Mouse (Mus musculus): ENCODE measurements around the gene Pagr1b. TPM values are rescaled to one million over a fixed set of nuclear protein-coding genes. Genes with fewer than 3 reads are reported as not detected.
A peak's percentile ranks its signal among the peaks of the same experiment; 100 is the strongest.

Gene Pagr1b
- polyA plus RNA-seq, 1 experiment from 2014 or later = not detected

DNA sequence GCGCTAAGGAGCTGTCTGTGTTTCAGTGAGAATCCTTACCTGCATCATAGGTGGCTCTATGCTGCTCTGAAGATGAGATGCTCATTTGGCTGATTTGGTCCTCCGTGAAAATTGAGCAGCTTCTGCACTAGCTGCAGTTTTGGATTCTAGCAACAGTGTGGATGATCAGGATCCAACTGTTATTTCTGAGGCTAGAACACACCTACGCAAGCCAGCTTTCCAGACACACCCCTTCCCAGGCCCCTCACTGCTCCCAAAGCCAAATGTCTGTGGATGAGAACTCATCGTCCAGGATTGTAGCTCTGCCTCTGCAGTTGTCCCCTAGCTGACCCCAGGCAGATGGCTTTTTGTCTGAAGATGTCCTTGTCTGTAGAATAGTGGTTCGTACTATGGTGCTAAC lies 55.2 kb downstream of the Pagr1b start:
- ATAC-seq (ENCODE audit: insufficient number of reproducible peaks, low FRiP score, low TSS enrichment, low read depth) (no peak), DNase-seq (ENCODE audit: low spot score) (no peak)
- H3K4me2 ChIP-seq (ENCODE audit: low read depth, severe bottlenecking) = no peak overlapping the region
- no peak overlapping the region for H3K9ac ChIP-seq (ENCODE audit: low read length)
- H3K4me1 ChIP-seq (ENCODE audit: control insufficient read depth, insufficient read depth, low read length) = no peaks in the 10 kb centered on the region
- no peaks in the 10 kb centered on the region for H3K36me3 ChIP-seq (ENCODE audit: control insufficient read depth, insufficient read depth, low read length)
- H3K9me3 ChIP-seq (ENCODE audit: control insufficient read depth, low read length) = no peaks in the 10 kb centered on the region
- no peak overlapping the region for H3K4me3 ChIP-seq (ENCODE audit: low read depth, low read length)
- peaks cover 14% of the 10 kb centered on the region for H3K27me3 ChIP-seq (ENCODE audit: control insufficient read depth, insufficient read depth, low read length)
- 85% methylated on average over 5 of the region's 5 CpGs for WGBS
- H3K27ac ChIP-seq (replicated peaks; ENCODE audit: low read depth, low read length) = no peak overlapping the region

DNA sequence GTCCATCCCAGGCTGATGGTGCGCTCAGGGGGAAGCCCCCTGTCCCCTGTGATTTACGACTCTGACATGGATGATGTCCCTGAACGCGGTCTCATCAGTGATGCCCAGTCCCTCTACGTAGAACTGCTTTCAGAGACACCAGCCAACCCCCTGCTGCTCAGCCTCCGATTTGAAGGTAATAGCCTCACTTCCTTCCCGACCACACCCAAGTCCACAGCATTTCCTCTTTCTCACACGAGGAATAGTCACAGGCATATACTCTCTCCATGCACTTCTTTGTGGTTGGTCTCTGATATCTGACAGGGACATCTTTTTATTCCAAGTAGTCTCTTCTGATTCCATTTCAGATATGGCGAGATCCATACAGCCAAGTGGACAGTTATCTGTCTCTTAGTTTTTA lies 56.5 kb downstream of the Pagr1b start:
- Histone ChIP-seq H3K4me3 (ENCODE audit: low read depth, low read length) (no peak overlapping the region), H3K36me3 (ENCODE audit: control insufficient read depth, insufficient read depth, low read length) (no peaks in the 10 kb centered on the region), H3K27ac (replicated peaks; ENCODE audit: low read depth, low read length) (no peak overlapping the region), H3K4me2 (ENCODE audit: low read depth, severe bottlenecking) (no peak overlapping the region), H3K9me3 (ENCODE audit: control insufficient read depth, low read length) (no peaks in the 10 kb centered on the region), H3K9ac (ENCODE audit: low read length) (no peak overlapping the region), H3K27me3 (ENCODE audit: control insufficient read depth, insufficient read depth, low read length) (peaks cover 14% of the 10 kb centered on the region), H3K4me1 (ENCODE audit: control insufficient read depth, insufficient read depth, low read length) (no peaks in the 10 kb centered on the region)
- ATAC-seq (ENCODE audit: insufficient number of reproducible peaks, low FRiP score, low TSS enrichment, low read depth) (no peak), DNase-seq (ENCODE audit: low spot score) (no peak)
- WGBS = 78% methylated on average over 9 of the region's 9 CpGs

GRCm38 (mm10) chr7:126955125-126955524 lies 61.2 kb downstream of the Pagr1b start:
- Histone ChIP-seq H3K4me2 (ENCODE audit: low read depth, severe bottlenecking) (no peak overlapping the region), H3K4me1 (ENCODE audit: control insufficient read depth, insufficient read depth, low read length) (no peaks in the 10 kb centered on the region), H3K27me3 (ENCODE audit: control insufficient read depth, insufficient read depth, low read length) (peaks cover 26% of the 10 kb centered on the region), H3K9ac (ENCODE audit: low read length) (no peak overlapping the region), H3K27ac (replicated peaks; ENCODE audit: low read depth, low read length) (no peak overlapping the region), H3K4me3 (ENCODE audit: low read depth, low read length) (no peak overlapping the region), H3K36me3 (ENCODE audit: control insufficient read depth, insufficient read depth, low read length) (no peaks in the 10 kb centered on the region), H3K9me3 (ENCODE audit: control insufficient read depth, low read length) (no peaks in the 10 kb centered on the region)
- 67% methylated on average over 3 of the region's 3 CpGs for WGBS
- DNase-seq (ENCODE audit: low spot score) (no peak), ATAC-seq (ENCODE audit: insufficient number of reproducible peaks, low FRiP score, low TSS enrichment, low read depth) (no peak)

DNA sequence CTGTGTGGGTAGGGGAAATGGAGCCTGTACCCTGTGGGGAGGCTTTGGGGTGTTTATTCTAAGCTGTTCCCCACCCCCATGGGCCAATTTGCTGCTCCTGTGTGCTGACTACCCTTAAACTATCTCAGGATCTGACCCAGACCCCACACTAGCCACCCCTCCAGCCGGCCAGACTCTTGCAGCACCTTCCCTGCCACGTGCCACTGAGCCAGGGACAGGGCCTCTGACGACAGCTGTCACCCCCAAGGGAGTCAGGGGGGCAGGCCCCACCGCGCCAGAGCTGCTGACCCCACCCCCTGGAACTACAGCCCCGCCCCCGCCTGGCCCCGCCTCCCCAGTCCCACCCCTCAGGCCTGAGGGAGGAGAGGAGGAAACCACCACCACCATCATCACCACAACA lies 63.6 kb downstream of the Pagr1b start:
- no peak overlapping the region for H3K4me3 ChIP-seq (ENCODE audit: low read depth, low read length)
- no peak overlapping the region for H3K4me2 ChIP-seq (ENCODE audit: low read depth, severe bottlenecking)
- H3K36me3 ChIP-seq (ENCODE audit: control insufficient read depth, insufficient read depth, low read length) = no peaks in the 10 kb centered on the region
- H3K27ac ChIP-seq (replicated peaks; ENCODE audit: low read depth, low read length) = no peak overlapping the region
- WGBS = 0% methylated on average over 8 of the region's 8 CpGs
- H3K4me1 ChIP-seq (ENCODE audit: control insufficient read depth, insufficient read depth, low read length) = peaks cover 5% of the 10 kb centered on the region
- H3K9ac ChIP-seq (ENCODE audit: low read length) = no peak overlapping the region
- peaks cover 29% of the 10 kb centered on the region for H3K27me3 ChIP-seq (ENCODE audit: control insufficient read depth, insufficient read depth, low read length)
- ATAC-seq (ENCODE audit: insufficient number of reproducible peaks, low FRiP score, low TSS enrichment, low read depth) (no peak), DNase-seq (ENCODE audit: low spot score) (peak; percentile 21)
- H3K9me3 ChIP-seq (ENCODE audit: control insufficient read depth, low read length) = no peaks in the 10 kb centered on the region

GRCm38 (mm10) chr7:126951741-126952140 lies 64.5 kb downstream of the Pagr1b start:
- Histone ChIP-seq H3K36me3 (ENCODE audit: control insufficient read depth, insufficient read depth, low read length) (no peaks in the 10 kb centered on the region), H3K4me2 (ENCODE audit: low read depth, severe bottlenecking) (no peak overlapping the region), H3K4me3 (ENCODE audit: low read depth, low read length) (no peak overlapping the region), H3K9me3 (ENCODE audit: control insufficient read depth, low read length) (no peaks in the 10 kb centered on the region), H3K9ac (ENCODE audit: low read length) (no peak overlapping the region), H3K27me3 (ENCODE audit: control insufficient read depth, insufficient read depth, low read length) (peaks cover 29% of the 10 kb centered on the region), H3K4me1 (ENCODE audit: control insufficient read depth, insufficient read depth, low read length) (peaks cover 5% of the 10 kb centered on the region), H3K27ac (replicated peaks; ENCODE audit: low read depth, low read length) (no peak overlapping the region)
- DNase-seq (ENCODE audit: low spot score) = no peak
- no peak for ATAC-seq (ENCODE audit: insufficient number of reproducible peaks, low FRiP score, low TSS enrichment, low read depth)
- WGBS = 34% methylated on average over 4 of the region's 4 CpGs

Small RNA genes within 50 kb of the gene (microRNA-seq; reads per million reads assigned to microRNA genes)
- gene Gm44343 = not detected

Other genes with a start within 250 kb of the Pagr1b start
- 97.8 and 112 TPM in 2 replicates for gene Ypel3, start 239.5 kb downstream of the Pagr1b start, polyA plus RNA-seq (2014; fragmentation: Nextera tagmentation; extraction: Ambion mirVana)
- 0.45 and 0.67 TPM in 2 replicates for gene Tbx6, start 235.0 kb downstream of the Pagr1b start, polyA plus RNA-seq (2014; fragmentation: Nextera tagmentation; extraction: Ambion mirVana)
- 400 and 426 TPM in 2 replicates for gene Ppp4c, start 224.0 kb downstream of the Pagr1b start, polyA plus RNA-seq (2014; fragmentation: Nextera tagmentation; extraction: Ambion mirVana)
- gene Fam57b, start 218.8 kb downstream of the Pagr1b start, polyA plus RNA-seq (2014; fragmentation: Nextera tagmentation; extraction: Ambion mirVana) = not detected in 2 replicates
- not detected in 2 replicates for gene 4930451I11Rik, start 184.8 kb downstream of the Pagr1b start, polyA plus RNA-seq (2014; fragmentation: Nextera tagmentation; extraction: Ambion mirVana)
- gene Doc2a, start 169.1 kb downstream of the Pagr1b start, polyA plus RNA-seq (2014; fragmentation: Nextera tagmentation; extraction: Ambion mirVana) = 0.85 and 1.5 TPM in 2 replicates
- gene Hirip3, start 154.5 kb downstream of the Pagr1b start, polyA plus RNA-seq (2014; fragmentation: Nextera tagmentation; extraction: Ambion mirVana) = 25.9 and 29.4 TPM in 2 replicates
- gene Ino80e, start 154.1 kb downstream of the Pagr1b start, polyA plus RNA-seq (2014; fragmentation: Nextera tagmentation; extraction: Ambion mirVana) = 117 and 118 TPM in 2 replicates
- 30.4 and 31.6 TPM in 2 replicates for gene Taok2, start 131.8 kb downstream of the Pagr1b start, polyA plus RNA-seq (2014; fragmentation: Nextera tagmentation; extraction: Ambion mirVana)
- gene Tmem219, start 93.6 kb downstream of the Pagr1b start, polyA plus RNA-seq (2014; fragmentation: Nextera tagmentation; extraction: Ambion mirVana) = 14.1 and 16.5 TPM in 2 replicates
- gene Kctd13, start 87.6 kb downstream of the Pagr1b start, polyA plus RNA-seq (2014; fragmentation: Nextera tagmentation; extraction: Ambion mirVana) = 16.7 and 17.5 TPM in 2 replicates
- 0.32 TPM in 1 of 2 replicates, not detected in the other for gene Asphd1, start 66.9 kb downstream of the Pagr1b start, polyA plus RNA-seq (2014; fragmentation: Nextera tagmentation; extraction: Ambion mirVana)
- 0.16 and 0.26 TPM in 2 replicates for gene Sez6l2, start 65.9 kb downstream of the Pagr1b start, polyA plus RNA-seq (2014; fragmentation: Nextera tagmentation; extraction: Ambion mirVana)
- 63.7 and 68.7 TPM in 2 replicates for gene Cdipt, start 40.6 kb downstream of the Pagr1b start, polyA plus RNA-seq (2014; fragmentation: Nextera tagmentation; extraction: Ambion mirVana)
- 1.2 and 1.5 TPM in 2 replicates for gene Cdiptos, start 40.4 kb downstream of the Pagr1b start, polyA plus RNA-seq (2014; fragmentation: Nextera tagmentation; extraction: Ambion mirVana)
- 2.3 and 3.0 TPM in 2 replicates for gene Mvp, start 1.9 kb downstream of the Pagr1b start, polyA plus RNA-seq (2014; fragmentation: Nextera tagmentation; extraction: Ambion mirVana)
- 59.5 and 88.7 TPM in 2 replicates for gene Pagr1a, start 868 bp upstream of the Pagr1b start, polyA plus RNA-seq (2014; fragmentation: Nextera tagmentation; extraction: Ambion mirVana)
- gene Gm42742, start 4.6 kb upstream of the Pagr1b start, polyA plus RNA-seq (2014; fragmentation: Nextera tagmentation; extraction: Ambion mirVana) = 26.2 and 66.8 TPM in 2 replicates
- gene Prrt2, start 4.7 kb upstream of the Pagr1b start, polyA plus RNA-seq (2014; fragmentation: Nextera tagmentation; extraction: Ambion mirVana) = 7.7 and 9.2 TPM in 2 replicates
- 84.8 TPM in 2 replicates for gene Maz, start 10.6 kb upstream of the Pagr1b start, polyA plus RNA-seq (2014; fragmentation: Nextera tagmentation; extraction: Ambion mirVana)
- gene Kif22, start 26.0 kb upstream of the Pagr1b start, polyA plus RNA-seq (2014; fragmentation: Nextera tagmentation; extraction: Ambion mirVana) = 196 and 199 TPM in 2 replicates
- gene Zg16, start 70.8 kb upstream of the Pagr1b start, polyA plus RNA-seq (2014; fragmentation: Nextera tagmentation; extraction: Ambion mirVana) = not detected in 2 replicates
- gene AI467606, start 74.9 kb upstream of the Pagr1b start, polyA plus RNA-seq (2014; fragmentation: Nextera tagmentation; extraction: Ambion mirVana) = 1.7 TPM in 2 replicates
- gene Qprt, start 105.7 kb upstream of the Pagr1b start, polyA plus RNA-seq (2014; fragmentation: Nextera tagmentation; extraction: Ambion mirVana) = 1.3 and 1.6 TPM in 2 replicates
- gene Spn, start 121.3 kb upstream of the Pagr1b start, polyA plus RNA-seq (2014; fragmentation: Nextera tagmentation; extraction: Ambion mirVana) = 0.05 and 0.20 TPM in 2 replicates
- gene Cd2bp2, start 179.6 kb upstream of the Pagr1b start, polyA plus RNA-seq (2014; fragmentation: Nextera tagmentation; extraction: Ambion mirVana) = 77.0 and 83.7 TPM in 2 replicates
- gene Tbc1d10b, start 192.0 kb upstream of the Pagr1b start, polyA plus RNA-seq (2014; fragmentation: Nextera tagmentation; extraction: Ambion mirVana) = 24.8 and 30.6 TPM in 2 replicates
- gene Mylpf, start 192.4 kb upstream of the Pagr1b start, polyA plus RNA-seq (2014; fragmentation: Nextera tagmentation; extraction: Ambion mirVana) = 33.6 and 33.7 TPM in 2 replicates
- gene Zfp553, start 216.6 kb upstream of the Pagr1b start, polyA plus RNA-seq (2014; fragmentation: Nextera tagmentation; extraction: Ambion mirVana) = 24.2 and 29.1 TPM in 2 replicates
- 23.1 and 29.3 TPM in 2 replicates for gene Sept1, start 216.6 kb upstream of the Pagr1b start, polyA plus RNA-seq (2014; fragmentation: Nextera tagmentation; extraction: Ambion mirVana)
- 65.6 and 69.0 TPM in 2 replicates for gene Zfp771, start 227.8 kb upstream of the Pagr1b start, polyA plus RNA-seq (2014; fragmentation: Nextera tagmentation; extraction: Ambion mirVana)
- 290 and 292 TPM in 2 replicates for gene Dctpp1, start 244.2 kb upstream of the Pagr1b start, polyA plus RNA-seq (2014; fragmentation: Nextera tagmentation; extraction: Ambion mirVana)